ENCODE assay signal across 12 mouse cellular contexts in the genomic region with DNA sequence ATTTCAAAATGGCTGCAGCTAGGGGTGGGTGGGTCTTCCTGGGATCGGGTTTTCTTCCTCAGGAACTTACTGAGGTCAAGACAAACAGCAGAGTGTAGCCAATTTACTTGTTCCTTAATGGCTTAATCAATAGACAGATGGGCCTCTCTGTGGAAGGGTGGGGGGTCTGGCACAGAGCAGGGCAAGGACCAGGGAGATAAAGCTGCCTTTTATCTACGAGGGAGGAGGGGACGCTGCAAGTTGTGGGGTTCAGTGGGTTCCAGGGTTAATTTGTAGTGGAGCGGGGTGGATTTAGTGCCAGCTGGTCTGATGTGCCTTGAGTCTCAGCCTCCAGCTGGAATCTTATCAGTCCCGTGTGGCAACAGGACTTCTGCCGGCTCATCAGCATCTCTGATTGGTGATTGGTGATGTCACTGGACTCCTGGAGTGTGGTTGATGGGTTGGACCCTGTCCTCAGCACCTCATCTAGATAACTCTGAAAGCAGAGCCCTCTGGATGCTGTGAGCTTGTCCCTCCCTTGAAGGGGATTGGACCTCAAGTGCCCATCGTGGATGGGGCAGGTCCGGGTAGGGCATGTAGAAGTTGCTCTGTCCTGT.
A peak's percentile ranks its signal among the peaks of the same experiment; 100 is the strongest.
DNase-seq lines count a peak whose midpoint lies in the region; ATAC-seq and TF ChIP-seq lines count a peak whose summit lies in the region.
"Had no signal": no experiment of that assay in that cellular context is flagged by ENCODE, and none has a peak within 500 bp of the region (broad histone marks: within the 10 kb centered on the region; RNA-seq: fewer than 3 reads in every experiment).

No protein-coding gene starts in this region.

- H3K4me1 ChIP-seq in lung, embryonic 15.5 days: peaks cover 22% of the 10 kb centered on the region
- peaks cover 11% of the 10 kb centered on the region for H3K4me1 ChIP-seq in lung, adult 2 months (ENCODE audit: control insufficient read depth, insufficient read depth, low read length)
- H3K4me1 ChIP-seq in hindbrain, embryonic 10.5 days (replicated peaks): peaks cover 57% of the 10 kb centered on the region
- peaks cover 85% of the 10 kb centered on the region for H3K4me1 ChIP-seq in liver, embryonic 15.5 days (replicated peaks)
- peaks cover 65% of the 10 kb centered on the region for H3K4me1 ChIP-seq in olfactory bulb, adult 2 months (ENCODE audit: control insufficient read depth, insufficient read depth, low read length)

- DNase-seq in lung, adult 2 months: no peak
- no peak for DNase-seq in hindbrain, embryonic 10.5 days (ENCODE audit: low spot score)
- DNase-seq in urinary bladder, postnatal 4 days (ENCODE audit: low spot score in 2 of 2): no peak
- no peak for DNase-seq in right cerebral cortex, adult 2 months (ENCODE audit: low spot score in 2 of 2)
- DNase-seq: cerebellum, adult 9-10 months; kidney, postnatal 25 days had no signal

- WGBS in lung, embryonic 15.5 days: 24% methylated on average over 8 of the region's 8 CpGs
- 42% methylated on average over 8 of the region's 8 CpGs for WGBS in lung, adult 2 months
- whole genome bisulfite sequencing in hindbrain, embryonic 10.5 days: 54% methylated on average over 8 of the region's 8 CpGs
- WGBS in liver, embryonic 15.5 days (ENCODE audit: insufficient replicate concordance): 33% methylated on average over 8 of the region's 8 CpGs
- WGBS in olfactory bulb, adult 2 months: 32% methylated on average over 8 of the region's 8 CpGs

- H3K36me3 ChIP-seq in lung, embryonic 15.5 days: no peaks in the 10 kb centered on the region
- peaks cover 5% of the 10 kb centered on the region; the same call in 1 of the 2 replicates for H3K36me3 ChIP-seq in hindbrain, embryonic 10.5 days
- H3K36me3 ChIP-seq in liver, embryonic 15.5 days (replicated peaks): peaks cover 21% of the 10 kb centered on the region; the same call in 1 of the 2 replicates

- H3K27me3 ChIP-seq in lung, embryonic 15.5 days: no peaks in the 10 kb centered on the region
- H3K27me3 ChIP-seq in hindbrain, embryonic 10.5 days (ENCODE audit: insufficient read depth, poor library complexity, severe bottlenecking): no peaks in the 10 kb centered on the region
- no peaks in the 10 kb centered on the region for H3K27me3 ChIP-seq in liver, embryonic 15.5 days
- H3K27me3 ChIP-seq: heart, embryonic 12.5 days had no signal

- no peak for TF ChIP-seq CTCF in lung, adult 2 months (IDR thresholded peaks at IDR 0.05; ENCODE audit: insufficient read depth, low read length)
- TF ChIP-seq CTCF in olfactory bulb, adult 2 months (IDR thresholded peaks at IDR 0.05; ENCODE audit: insufficient read depth, low read depth, low read length): no peak

- H3K4me3 ChIP-seq in lung, embryonic 15.5 days: no peak overlapping the region
- H3K4me3 ChIP-seq in lung, adult 2 months (replicated peaks; ENCODE audit: extremely low read depth, low read depth, low read length): no peak overlapping the region
- no peak overlapping the region for H3K4me3 ChIP-seq in hindbrain, embryonic 10.5 days
- no peak overlapping the region for H3K4me3 ChIP-seq in liver, embryonic 15.5 days (replicated peaks)
- H3K4me3 ChIP-seq in olfactory bulb, adult 2 months (ENCODE audit: insufficient read depth, low read depth, low read length): no peak overlapping the region
- H3K4me3 ChIP-seq: heart, embryonic 12.5 days had no signal

- no peak overlapping the region for H3K9ac ChIP-seq in lung, embryonic 15.5 days
- H3K9ac ChIP-seq in liver, embryonic 15.5 days: no peak overlapping the region
- H3K9ac ChIP-seq: heart, embryonic 12.5 days had no signal

- peak; percentile 53; the same call in 1 of the 2 replicates for ATAC-seq in lung, embryonic 15.5 days (ENCODE audit: borderline replicate concordance, extremely low read depth, low FRiP score, low TSS enrichment)
- ATAC-seq in liver, embryonic 15.5 days (ENCODE audit: insufficient read depth): peak; percentile 38
- no peak for ATAC-seq in frontal cortex, adult (ENCODE audit: low TSS enrichment)

- TF ChIP-seq POLR2A in lung, adult 2 months (IDR thresholded peaks at IDR 0.05; ENCODE audit: borderline replicate concordance, extremely low read depth, low read depth, low read length): no peak
- no peak for TF ChIP-seq POLR2A in olfactory bulb, adult 2 months (IDR thresholded peaks at IDR 0.05; ENCODE audit: insufficient read depth, low read depth, low read length)

- H3K27ac ChIP-seq in lung, embryonic 15.5 days: no peak overlapping the region
- peak overlapping the region; percentile 68 for H3K27ac ChIP-seq in hindbrain, embryonic 10.5 days
- H3K27ac ChIP-seq in liver, embryonic 15.5 days (replicated peaks): 0 out of 2 replicates have a peak overlapping the region, but pooled peaks have one; percentile 0
- H3K27ac ChIP-seq in olfactory bulb, adult 2 months (ENCODE audit: insufficient read depth, low read depth, low read length): peak overlapping the region; percentile 89
- H3K27ac ChIP-seq: macrophage had no signal

- no peak overlapping the region for H3K4me2 ChIP-seq in lung, embryonic 15.5 days
- H3K4me2 ChIP-seq in liver, embryonic 15.5 days: no peak overlapping the region
- H3K4me2 ChIP-seq: heart, embryonic 12.5 days had no signal

- H3K9me3 ChIP-seq in lung, embryonic 15.5 days: no peaks in the 10 kb centered on the region
- H3K9me3 ChIP-seq in hindbrain, embryonic 10.5 days: no peaks in the 10 kb centered on the region
- no peaks in the 10 kb centered on the region for H3K9me3 ChIP-seq in liver, embryonic 15.5 days (replicated peaks)
- H3K9me3 ChIP-seq: heart, embryonic 12.5 days had no signal
